Mouse (Mus musculus): ENCODE data around the gene Sh3gl3.

DNA sequence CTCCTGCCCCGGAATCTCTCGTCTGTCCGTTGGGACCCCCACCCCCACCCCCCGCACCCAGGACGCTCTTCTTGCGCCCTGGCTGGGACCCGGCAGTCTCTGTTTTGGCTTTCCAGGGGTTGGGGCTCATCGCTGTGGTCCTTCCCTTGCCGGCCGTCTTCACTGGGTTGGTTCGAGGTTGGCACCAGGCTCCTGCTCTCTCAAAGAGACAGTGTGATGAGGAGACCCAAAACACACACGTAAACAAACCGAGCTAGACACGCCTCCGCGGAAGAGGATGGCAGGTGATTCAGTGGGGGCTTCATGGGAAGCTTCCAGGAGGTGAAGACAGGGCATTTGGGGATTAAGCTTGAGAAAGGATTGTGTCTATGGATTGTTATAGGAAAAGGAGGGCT lies 1.7 kb downstream of the Sh3gl3 start:
- no peak for TF ChIP-seq CTCF (IDR thresholded peaks at IDR 0.05; ENCODE audit: low read depth, low read length)
- no peak for TF ChIP-seq POLR2A (IDR thresholded peaks at IDR 0.05; ENCODE audit: extremely low read depth, insufficient read depth, low read length)

All from liver, adult 2 months (tissue).